Mouse (Mus musculus): Measurements from ENCODE around the gene Gm2042.
"Not testable (repeated sequence)": the region's sequence is repeated elsewhere in the genome, so short reads cannot be mapped to it uniquely, and the experiment has no call there.

Gene Gm2042

GRCm38 (mm10) chr12:87953780-87954179, at the start of gene Gm2042:
Gm2042 (plus strand) TSS chr12:87954080.
- not testable (repeated sequence) for DNase-seq (ENCODE audit: low spot score in 2 of 2)

- DNase-seq (ENCODE audit: low spot score in 2 of 2), result not testable (repeated sequence)
These were observed 34.2 kb upstream of the Gm2042 start, which contains the start of gene Gm2035 for GRCm38 (mm10) chr12:87919721-87920120. Gm2035 (minus strand) TSS chr12:87919857.

- DNase-seq (ENCODE audit: low spot score in 2 of 2), result not testable (repeated sequence)
These were observed 30.1 kb downstream of the Gm2042 start for GRCm38 (mm10) chr12:87984000-87984399.

- DNase-seq (ENCODE audit: low spot score in 2 of 2), result not testable (repeated sequence)
These were observed 50.2 kb downstream of the Gm2042 start for GRCm38 (mm10) chr12:88004118-88004517.
